In genomic region chr2:119327102-119327480, GRCm38 (mm10) we compare ENCODE assay signal across 8 mouse cellular contexts. TPM values are rescaled to one million over a fixed set of nuclear protein-coding genes. Genes with fewer than 3 reads are reported as not detected.
DNase-seq lines count a peak whose midpoint lies in the region; ATAC-seq and TF ChIP-seq lines count a peak whose summit lies in the region.

No protein-coding gene starts in this region.

- H3K36me3 ChIP-seq in intestine, embryonic 15.5 days, result no peaks in the 10 kb centered on the region
- no peaks in the 10 kb centered on the region for H3K36me3 ChIP-seq in liver, embryonic 15.5 days (replicated peaks)

- WGBS in intestine, embryonic 15.5 days, result under 1% methylated on average over 30 of the region's 30 CpGs
- WGBS in liver, embryonic 15.5 days (ENCODE audit: insufficient replicate concordance), result under 1% methylated on average over 30 of the region's 30 CpGs
- WGBS in olfactory bulb, adult 2 months, result 2% methylated on average over 30 of the region's 30 CpGs

- peak overlapping the region; percentile 56; the same call in 1 of the 2 replicates for H3K9ac ChIP-seq in intestine, embryonic 15.5 days
- no peak overlapping the region for H3K9ac ChIP-seq in liver, embryonic 15.5 days

- H3K27me3 ChIP-seq in intestine, embryonic 15.5 days (replicated peaks), result peaks cover 49% of the 10 kb centered on the region
- H3K27me3 ChIP-seq in liver, embryonic 15.5 days, result peaks cover 100% of the 10 kb centered on the region

- peak; percentile 75; the same call in 1 of the 2 replicates for TF ChIP-seq CTCF in olfactory bulb, adult 2 months (IDR thresholded peaks at IDR 0.05; ENCODE audit: insufficient read depth, low read depth, low read length)

- peak overlapping the region; percentile 100 for H3K4me2 ChIP-seq in intestine, embryonic 15.5 days (replicated peaks)
- peak overlapping the region; percentile 68 for H3K4me2 ChIP-seq in liver, embryonic 15.5 days

- ATAC-seq in CD4-positive, CD25-positive, alpha-beta regulatory T cell, adult 4 months, result no peak
- no peak for ATAC-seq in intestine, embryonic 15.5 days
- ATAC-seq in liver, embryonic 15.5 days (ENCODE audit: insufficient read depth), result no peak

- peak; percentile 68 for DNase-seq in CD4-positive, CD25-positive, alpha-beta regulatory T cell, adult 2 months (ENCODE audit: low read depth, low spot score)
- DNase-seq in cerebellum, adult 8-10 months, result peak; percentile 54
- peak; percentile 67 for DNase-seq in gastrocnemius, postnatal 25 days
- DNase-seq in ovary, adult 18-20 months (ENCODE audit: low spot score), result no peak

- no peak for TF ChIP-seq POLR2A in olfactory bulb, adult 2 months (IDR thresholded peaks at IDR 0.05; ENCODE audit: insufficient read depth, low read depth, low read length)

- H3K4me3 ChIP-seq in intestine, embryonic 15.5 days (replicated peaks), result peak overlapping the region; percentile 58
- peak overlapping the region; percentile 48 for H3K4me3 ChIP-seq in liver, embryonic 15.5 days (replicated peaks)
- peak overlapping the region; percentile 51 for H3K4me3 ChIP-seq in olfactory bulb, adult 2 months (ENCODE audit: insufficient read depth, low read depth, low read length)

- peaks cover 56% of the 10 kb centered on the region for H3K4me1 ChIP-seq in intestine, embryonic 15.5 days (replicated peaks)
- H3K4me1 ChIP-seq in liver, embryonic 15.5 days (replicated peaks), result peaks cover 53% of the 10 kb centered on the region
- peaks cover 44% of the 10 kb centered on the region for H3K4me1 ChIP-seq in olfactory bulb, adult 2 months (ENCODE audit: control insufficient read depth, insufficient read depth, low read length)

- H3K9me3 ChIP-seq in intestine, embryonic 15.5 days, result no peaks in the 10 kb centered on the region
- no peaks in the 10 kb centered on the region for H3K9me3 ChIP-seq in liver, embryonic 15.5 days (replicated peaks)

- H3K27ac ChIP-seq in intestine, embryonic 15.5 days, result peak overlapping the region; percentile 14; the same call in 1 of the 2 replicates
- H3K27ac ChIP-seq in liver, embryonic 15.5 days (replicated peaks), result no peak overlapping the region
- no peak overlapping the region for H3K27ac ChIP-seq in olfactory bulb, adult 2 months (ENCODE audit: insufficient read depth, low read depth, low read length)

RNA-seq across cellular contexts. Expression of gene Dll4, which starts 1.5 kb away (rescaled TPM):
- not detected for polyA plus RNA-seq in CD4-positive, CD25-positive, alpha-beta regulatory T cell, adult 4 months (2017; shearing (Covaris generic))
- total RNA-seq in gastrocnemius, postnatal 25 days (2021), result 1 to 10 TPM; 3.2 to 4.5 TPM
- polyA plus RNA-seq in intestine, embryonic 15.5 days (2015; fragmentation: Nextera tagmentation; extraction: Ambion mirVana), result 8.3 and 8.4 TPM in 2 replicates
- 1.9 and 2.1 TPM in 2 replicates for polyA plus RNA-seq in liver, embryonic 15.5 days (2015; fragmentation: Nextera tagmentation; extraction: Ambion mirVana)
- polyA plus RNA-seq in olfactory bulb, adult 2 months (2012; ENCODE audit: insufficient read depth, insufficient read length, low replicate concordance, missing spikeins), result not detected in 2 replicates

RNA-seq across cellular contexts. Expression of gene Chac1, which starts 23.9 kb away (rescaled TPM):
- polyA plus RNA-seq in CD4-positive, CD25-positive, alpha-beta regulatory T cell, adult 4 months (2017; shearing (Covaris generic)), result not detected
- 10 to 100 TPM; 14.2 to 69.5 TPM for total RNA-seq in gastrocnemius, postnatal 25 days (2021)
- polyA plus RNA-seq in intestine, embryonic 15.5 days (2015; fragmentation: Nextera tagmentation; extraction: Ambion mirVana), result 2.3 and 2.7 TPM in 2 replicates
- 2.9 and 3.4 TPM in 2 replicates for polyA plus RNA-seq in liver, embryonic 15.5 days (2015; fragmentation: Nextera tagmentation; extraction: Ambion mirVana)
- polyA plus RNA-seq in olfactory bulb, adult 2 months (2012; ENCODE audit: insufficient read depth, insufficient read length, low replicate concordance, missing spikeins), result not detected in 2 replicates

RNA-seq across cellular contexts. Expression of gene Vps18, which starts 38.6 kb away (rescaled TPM):
- polyA plus RNA-seq in CD4-positive, CD25-positive, alpha-beta regulatory T cell, adult 4 months (2017; shearing (Covaris generic)), result 10 to 100 TPM in 1 of 2 experiments, 1 to 10 TPM in 1; 4.7 to 13.0 TPM
- total RNA-seq in gastrocnemius, postnatal 25 days (2021), result 1 to 10 TPM; 7.8 to 8.1 TPM
- 20.9 and 22.5 TPM in 2 replicates for polyA plus RNA-seq in intestine, embryonic 15.5 days (2015; fragmentation: Nextera tagmentation; extraction: Ambion mirVana)
- polyA plus RNA-seq in liver, embryonic 15.5 days (2015; fragmentation: Nextera tagmentation; extraction: Ambion mirVana), result 6.3 and 6.4 TPM in 2 replicates
- not detected in 2 replicates for polyA plus RNA-seq in olfactory bulb, adult 2 months (2012; ENCODE audit: insufficient read depth, insufficient read length, low replicate concordance, missing spikeins)

RNA-seq across cellular contexts. Expression of gene Rhov, which starts 56.0 kb away (rescaled TPM):
- not detected for polyA plus RNA-seq in CD4-positive, CD25-positive, alpha-beta regulatory T cell, adult 4 months (2017; shearing (Covaris generic))
- total RNA-seq in gastrocnemius, postnatal 25 days (2021), result not detected
- 5.2 and 7.1 TPM in 2 replicates for polyA plus RNA-seq in intestine, embryonic 15.5 days (2015; fragmentation: Nextera tagmentation; extraction: Ambion mirVana)
- polyA plus RNA-seq in liver, embryonic 15.5 days (2015; fragmentation: Nextera tagmentation; extraction: Ambion mirVana), result 0.08 and 0.26 TPM in 2 replicates
- not detected in 2 replicates for polyA plus RNA-seq in olfactory bulb, adult 2 months (2012; ENCODE audit: insufficient read depth, insufficient read length, low replicate concordance, missing spikeins)
